26 mouse cellular contexts compared by ENCODE assay signal in genomic region chr2:131201262-131201661, GRCm38 (mm10). TPM values are rescaled to one million over a fixed set of nuclear protein-coding genes. Genes with fewer than 3 reads are reported as not detected.
A peak's percentile ranks its signal among the peaks of the same experiment; 100 is the strongest.
DNase-seq lines count a peak whose midpoint lies in the region; ATAC-seq and TF ChIP-seq lines count a peak whose summit lies in the region.
"Had no signal": no experiment of that assay in that cellular context is flagged by ENCODE, and none has a peak within 500 bp of the region (broad histone marks: within the 10 kb centered on the region; RNA-seq: fewer than 3 reads in every experiment).

No protein-coding gene starts in this region.

- H3K4me3 ChIP-seq in heart, embryonic 10.5 days, result no peak overlapping the region
- H3K4me3 ChIP-seq in heart, adult 2 months, result no peak overlapping the region
- H3K4me3 ChIP-seq: heart, embryonic 12.5 days; hindbrain, embryonic 13.5 days; layer of hippocampus, adult 2 months; limb, embryonic 10.5 days; limb, embryonic 15.5 days; megakaryocyte, embryonic 14.5 days; midbrain, embryonic 12.5 days had no signal

- no peak for TF ChIP-seq EP300 in heart, adult 2 months (IDR thresholded peaks at IDR 0.05; ENCODE audit: insufficient read depth, low read depth, low read length)

- H3K9ac ChIP-seq in heart, adult 2 months (ENCODE audit: low read depth, low read length), result no peak overlapping the region
- H3K9ac ChIP-seq: heart, embryonic 12.5 days; hindbrain, embryonic 13.5 days; limb, embryonic 15.5 days; liver, postnatal 0 days; midbrain, embryonic 12.5 days had no signal

- H3K4me1 ChIP-seq in heart, embryonic 10.5 days, result peaks cover 14% of the 10 kb centered on the region
- H3K4me1 ChIP-seq in heart, adult 2 months (ENCODE audit: control insufficient read depth, insufficient read depth, low read length), result peaks cover 10% of the 10 kb centered on the region
- H3K4me1 ChIP-seq: midbrain, embryonic 12.5 days had no signal

- DNase-seq in cerebellum, adult 11-12 months, result peak; percentile 46
- no peak for DNase-seq in heart, embryonic 10.5 days (ENCODE audit: low spot score)
- DNase-seq in heart, adult 2 months, result no peak
- peak; percentile 43 for DNase-seq in 3T3-L1 (ENCODE audit: low read depth, low spot score)
- DNase-seq in cerebellum, postnatal 25 days, result peak; percentile 37 to 66
- no peak for DNase-seq in frontal cortex, postnatal 25 days (ENCODE audit: low spot score in 2 of 2)
- DNase-seq in layer of hippocampus, postnatal 36 days, result no peak
- DNase-seq: adrenal gland, postnatal 25 days; B cell, adult 2 months; gastrocnemius, postnatal 25 days; heart, adult 11 months; heart, postnatal 4 days; kidney, adult 11 months; kidney, postnatal 36 days; liver, postnatal 0 days; lung, postnatal 4 days; thymus, postnatal 4 days had no signal

- no peak for TF ChIP-seq POLR2A in heart, adult 2 months (IDR thresholded peaks at IDR 0.05; ENCODE audit: insufficient read depth, low read depth, low read length)

- intact Hi-C loops in heart, adult 2 months (cut with DNase I), result no loop called here

- WGBS in heart, embryonic 10.5 days, result 89% methylated on average over 3 of the region's 3 CpGs
- 60% methylated on average over 3 of the region's 3 CpGs for WGBS in heart, adult 2 months

- TF ChIP-seq CTCF in heart, adult 2 months (IDR thresholded peaks at IDR 0.05), result no peak

- H3K27ac ChIP-seq in heart, embryonic 10.5 days, result peak overlapping the region; percentile 17; the same call in 1 of the 2 replicates
- H3K27ac ChIP-seq in heart, adult 2 months, result no peak overlapping the region
- H3K27ac ChIP-seq: hindbrain, embryonic 13.5 days; layer of hippocampus, adult 2 months; limb, embryonic 10.5 days; limb, embryonic 15.5 days; midbrain, embryonic 12.5 days had no signal

- ATAC-seq in cerebellum, adult (ENCODE audit: insufficient number of reproducible peaks, low FRiP score, low TSS enrichment), result no peak
- ATAC-seq: forebrain, embryonic 14.5 days; liver, postnatal 0 days had no signal

- H3K36me3 ChIP-seq in heart, embryonic 10.5 days, result peaks cover 22% of the 10 kb centered on the region
- H3K36me3 ChIP-seq in heart, adult 2 months (ENCODE audit: control insufficient read depth, insufficient read depth, low read length), result no peaks in the 10 kb centered on the region

- no peaks in the 10 kb centered on the region for H3K9me3 ChIP-seq in heart, embryonic 10.5 days
- H3K9me3 ChIP-seq: heart, embryonic 12.5 days; limb, embryonic 10.5 days; limb, embryonic 15.5 days; midbrain, embryonic 12.5 days had no signal

- H3K79me2 ChIP-seq in heart, adult 2 months (replicated peaks; ENCODE audit: control insufficient read depth, insufficient read depth, low read length), result no peaks in the 10 kb centered on the region

- H3K27me3 ChIP-seq in heart, embryonic 10.5 days (ENCODE audit: insufficient read depth, poor library complexity, severe bottlenecking), result no peaks in the 10 kb centered on the region
- no peaks in the 10 kb centered on the region for H3K27me3 ChIP-seq in heart, adult 2 months (ENCODE audit: control insufficient read depth, insufficient read depth, low read length)
- H3K27me3 ChIP-seq: heart, embryonic 12.5 days; hindbrain, embryonic 13.5 days; limb, embryonic 15.5 days; midbrain, embryonic 12.5 days had no signal

RNA-seq across cellular contexts. Expression of gene Ap5s1, which starts 5.6 kb away (rescaled TPM):
- polyA plus RNA-seq in heart, embryonic 10.5 days (2016; fragmentation: Nextera tagmentation; extraction: Ambion mirVana), result 23.6 and 33.3 TPM in 2 replicates
- 10 to 100 TPM; 33.1 to 41.7 TPM for total RNA-seq in heart, adult 2 months (2021)
- 71.4 and 121 TPM in 2 replicates for polyA plus RNA-seq in heart, adult 2 months (2012; rRNA removed)
- total RNA-seq in layer of hippocampus, postnatal 36 days (2021), result 10 to 100 TPM; 22.2 to 25.7 TPM

RNA-seq across cellular contexts. Expression of gene Spef1, which starts 14.2 kb away (rescaled TPM):
- polyA plus RNA-seq in heart, embryonic 10.5 days (2016; fragmentation: Nextera tagmentation; extraction: Ambion mirVana), result 0.75 and 1.5 TPM in 2 replicates
- total RNA-seq in heart, adult 2 months (2021), result 1 to 10 TPM; 4.4 to 5.2 TPM
- 3.3 and 4.0 TPM in 2 replicates for polyA plus RNA-seq in heart, adult 2 months (2012; rRNA removed)
- 10 to 100 TPM; 10.9 to 14.4 TPM for total RNA-seq in layer of hippocampus, postnatal 36 days (2021)

RNA-seq across cellular contexts. Expression of gene Cdc25b, which starts 14.5 kb away (rescaled TPM):
- 27.8 and 35.9 TPM in 2 replicates for polyA plus RNA-seq in heart, embryonic 10.5 days (2016; fragmentation: Nextera tagmentation; extraction: Ambion mirVana)
- total RNA-seq in heart, adult 2 months (2021), result 10 to 100 TPM in 1 of 2 experiments, 1 to 10 TPM in 1; 4.3 to 10.3 TPM
- 9.8 and 12.5 TPM in 2 replicates for polyA plus RNA-seq in heart, adult 2 months (2012; rRNA removed)
- 10 to 100 TPM; 16.0 to 20.1 TPM for total RNA-seq in layer of hippocampus, postnatal 36 days (2021)

RNA-seq across cellular contexts. Expression of gene Cenpb, which starts 21.4 kb away (rescaled TPM):
- 4.9 and 5.1 TPM in 2 replicates for polyA plus RNA-seq in heart, embryonic 10.5 days (2016; fragmentation: Nextera tagmentation; extraction: Ambion mirVana)
- 10 to 100 TPM; 71.9 to 92.6 TPM for total RNA-seq in heart, adult 2 months (2021)
- polyA plus RNA-seq in heart, adult 2 months (2012; rRNA removed), result 57.1 and 58.5 TPM in 2 replicates
- total RNA-seq in layer of hippocampus, postnatal 36 days (2021), result 10 to 100 TPM; 73.9 to 76.5 TPM

RNA-seq across cellular contexts. Expression of gene Mavs, which starts 32.6 kb away (rescaled TPM):
- 20.3 and 21.6 TPM in 2 replicates for polyA plus RNA-seq in heart, embryonic 10.5 days (2016; fragmentation: Nextera tagmentation; extraction: Ambion mirVana)
- total RNA-seq in heart, adult 2 months (2021), result 10 to 100 TPM; 65.2 to 79.6 TPM
- 89.0 and 127 TPM in 2 replicates for polyA plus RNA-seq in heart, adult 2 months (2012; rRNA removed)
- total RNA-seq in layer of hippocampus, postnatal 36 days (2021), result 1 to 10 TPM; 6.5 to 6.8 TPM

Comparison
In these comparisons a context has a peak if more than half of its experiments do, and no peak if none do; other contexts are left out.
1. DNase-seq: peak in cerebellum, adult 11-12 months (single experiment), 3T3-L1 (single experiment) and cerebellum, postnatal 25 days (2 of 2); none in heart, embryonic 10.5 days (single experiment), heart, adult 2 months (0 of 2), frontal cortex, postnatal 25 days (0 of 2) and layer of hippocampus, postnatal 36 days (0 of 2).